Mouse (Mus musculus): ENCODE measurements around the gene Prickle2. TPM values are rescaled to one million over a fixed set of nuclear protein-coding genes. Genes with fewer than 3 reads are reported as not detected.

The Prickle2 gene
- polyA plus RNA-seq, 1 experiment: 0.02 TPM

GRCm38 (mm10) chr6:92469456-92469855, 236.5 kb downstream of the Prickle2 start:
- Histone ChIP-seq H3K79me2 (ENCODE audit: control insufficient read depth, insufficient read depth) (no peaks in the 10 kb centered on the region), H3K4me3 (no peak overlapping the region), H3K36me3 (ENCODE audit: control insufficient read depth, insufficient read depth) (no peaks in the 10 kb centered on the region), H3ac (ENCODE audit: control insufficient read depth, insufficient read length) (no peak overlapping the region), H3K27me3 (ENCODE audit: control insufficient read depth, insufficient read depth, insufficient read length) (no peaks in the 10 kb centered on the region), H3K4me2 (ENCODE audit: low read depth) (no peak overlapping the region)
- TF ChIP-seq TCF3 (IDR thresholded peaks at IDR 0.05; ENCODE audit: insufficient read length, low read depth) (no peak), CEBPB (IDR thresholded peaks at IDR 0.05; ENCODE audit: insufficient read depth, poor library complexity, severe bottlenecking) (no peak), SRF (IDR thresholded peaks at IDR 0.05; ENCODE audit: control insufficient read depth, insufficient read length, low read depth) (no peak), REST (IDR thresholded peaks at IDR 0.05; ENCODE audit: insufficient read depth, insufficient read length) (no peak), POLR2A (IDR thresholded peaks at IDR 0.05; ENCODE audit: insufficient read length, low read depth) (no peak), MYOG (IDR thresholded peaks at IDR 0.05; ENCODE audit: control insufficient read depth in 1 of 3, insufficient read depth in 1 of 3, insufficient read length in 2 of 3, low read depth in 2 of 3) (no peak), USF1 (IDR thresholded peaks at IDR 0.05; ENCODE audit: low read depth) (no peak), MAX (IDR thresholded peaks at IDR 0.05; ENCODE audit: low read depth) (no peak)

GRCm38 (mm10) chr6:92468892-92469291, 237.1 kb downstream of the Prickle2 start:
- no peaks in the 10 kb centered on the region for H3K79me2 ChIP-seq (ENCODE audit: control insufficient read depth, insufficient read depth)
- TF ChIP-seq POLR2A (IDR thresholded peaks at IDR 0.05; ENCODE audit: insufficient read length, low read depth) (no peak), TCF12 (IDR thresholded peaks at IDR 0.05; ENCODE audit: insufficient read depth, poor library complexity, severe bottlenecking) (no peak), POLR2AphosphoS2 (IDR thresholded peaks at IDR 0.05; ENCODE audit: insufficient read length, low read depth) (no peak), SRF (IDR thresholded peaks at IDR 0.05; ENCODE audit: control insufficient read depth, insufficient read length, low read depth) (no peak), REST (IDR thresholded peaks at IDR 0.05; ENCODE audit: insufficient read depth, insufficient read length) (no peak), MAX (IDR thresholded peaks at IDR 0.05; ENCODE audit: low read depth) (no peak), E2F4 (IDR thresholded peaks at IDR 0.05; ENCODE audit: insufficient read depth) (no peak), MYOG (IDR thresholded peaks at IDR 0.05; ENCODE audit: control insufficient read depth in 1 of 3, insufficient read depth in 1 of 3, insufficient read length in 2 of 3, low read depth in 2 of 3) (no peak), CEBPB (IDR thresholded peaks at IDR 0.05; ENCODE audit: insufficient read depth, poor library complexity, severe bottlenecking) (no peak), MYOD1 (IDR thresholded peaks at IDR 0.05; ENCODE audit: control insufficient read depth in 1 of 3, insufficient read length in 2 of 3, low read depth in 2 of 3) (no peak), TCF3 (IDR thresholded peaks at IDR 0.05; ENCODE audit: insufficient read length, low read depth) (no peak), USF1 (IDR thresholded peaks at IDR 0.05; ENCODE audit: low read depth) (no peak)

DNA sequence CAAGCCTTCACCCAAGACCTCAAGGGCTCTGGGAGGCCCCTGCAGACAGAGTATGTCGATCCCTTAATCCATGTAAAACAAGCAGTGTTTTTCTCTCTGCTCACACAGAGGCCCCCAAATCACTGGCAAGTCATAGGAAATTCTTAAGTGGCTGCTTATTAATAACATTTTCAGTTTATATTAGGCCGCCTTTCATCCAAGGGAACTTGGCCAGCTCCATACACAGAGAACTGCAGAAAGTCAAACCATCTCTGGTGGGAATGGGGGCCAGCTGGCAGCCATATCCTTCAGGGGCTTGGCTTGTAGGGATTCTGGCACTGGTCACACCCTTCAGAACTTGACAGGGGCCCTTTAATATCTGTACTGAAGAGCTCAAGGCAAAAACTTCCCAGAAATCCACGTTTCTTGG, 237.6 kb downstream of the Prickle2 start:
- no peak overlapping the region for H3K4me3 ChIP-seq
- no peaks in the 10 kb centered on the region for H3K36me3 ChIP-seq (ENCODE audit: control insufficient read depth, insufficient read depth)
- H3ac ChIP-seq (ENCODE audit: control insufficient read depth, insufficient read length): no peak overlapping the region
- no peak overlapping the region for H3K4me2 ChIP-seq (ENCODE audit: low read depth)
- TF ChIP-seq CEBPB (IDR thresholded peaks at IDR 0.05; ENCODE audit: insufficient read depth, poor library complexity, severe bottlenecking) (no peak), MYOG (IDR thresholded peaks at IDR 0.05; ENCODE audit: control insufficient read depth in 1 of 3, insufficient read depth in 1 of 3, insufficient read length in 2 of 3, low read depth in 2 of 3) (no peak), TCF12 (IDR thresholded peaks at IDR 0.05; ENCODE audit: insufficient read depth, poor library complexity, severe bottlenecking) (no peak), TCF3 (IDR thresholded peaks at IDR 0.05; ENCODE audit: insufficient read length, low read depth) (no peak), POLR2A (IDR thresholded peaks at IDR 0.05; ENCODE audit: insufficient read length, low read depth) (no peak), MYOD1 (IDR thresholded peaks at IDR 0.05; ENCODE audit: control insufficient read depth in 1 of 3, insufficient read length in 2 of 3, low read depth in 2 of 3) (no peak), E2F4 (IDR thresholded peaks at IDR 0.05; ENCODE audit: insufficient read depth) (no peak), SRF (IDR thresholded peaks at IDR 0.05; ENCODE audit: control insufficient read depth, insufficient read length, low read depth) (no peak), POLR2AphosphoS2 (IDR thresholded peaks at IDR 0.05; ENCODE audit: insufficient read length, low read depth) (no peak), USF1 (IDR thresholded peaks at IDR 0.05; ENCODE audit: low read depth) (no peak), MAX (IDR thresholded peaks at IDR 0.05; ENCODE audit: low read depth) (no peak), REST (IDR thresholded peaks at IDR 0.05; ENCODE audit: insufficient read depth, insufficient read length) (no peak)
- H3K27me3 ChIP-seq (ENCODE audit: control insufficient read depth, insufficient read depth, insufficient read length): no peaks in the 10 kb centered on the region
- no peaks in the 10 kb centered on the region for H3K79me2 ChIP-seq (ENCODE audit: control insufficient read depth, insufficient read depth)

More at GRCm38 (mm10) chr6:92468892-92469291, 237.1 kb downstream of the Prickle2 start:
- Histone ChIP-seq H3K27me3 (ENCODE audit: control insufficient read depth, insufficient read depth, insufficient read length) (no peaks in the 10 kb centered on the region), H3K4me3 (no peak overlapping the region), H3K4me2 (ENCODE audit: low read depth) (no peak overlapping the region), H3ac (ENCODE audit: control insufficient read depth, insufficient read length) (no peak overlapping the region), H3K36me3 (ENCODE audit: control insufficient read depth, insufficient read depth) (no peaks in the 10 kb centered on the region)

- TF ChIP-seq MAX (IDR thresholded peaks at IDR 0.05; ENCODE audit: low read depth): no peak
- no peak for TF ChIP-seq MYOG (IDR thresholded peaks at IDR 0.05; ENCODE audit: control insufficient read depth in 1 of 3, insufficient read depth in 1 of 3, insufficient read length in 2 of 3, low read depth in 2 of 3)
- TF ChIP-seq E2F4 (IDR thresholded peaks at IDR 0.05; ENCODE audit: insufficient read depth): no peak
- no peak for TF ChIP-seq CEBPB (IDR thresholded peaks at IDR 0.05; ENCODE audit: insufficient read depth, poor library complexity, severe bottlenecking)
- no peak for TF ChIP-seq REST (IDR thresholded peaks at IDR 0.05; ENCODE audit: insufficient read depth, insufficient read length)
- TF ChIP-seq POLR2A (IDR thresholded peaks at IDR 0.05; ENCODE audit: insufficient read length, low read depth): no peak
- TF ChIP-seq MYOD1 (IDR thresholded peaks at IDR 0.05; ENCODE audit: control insufficient read depth in 1 of 3, insufficient read length in 2 of 3, low read depth in 2 of 3): no peak
- no peak for TF ChIP-seq USF1 (IDR thresholded peaks at IDR 0.05; ENCODE audit: low read depth)
- no peak for TF ChIP-seq TCF12 (IDR thresholded peaks at IDR 0.05; ENCODE audit: insufficient read depth, poor library complexity, severe bottlenecking)
- TF ChIP-seq SRF (IDR thresholded peaks at IDR 0.05; ENCODE audit: control insufficient read depth, insufficient read length, low read depth): no peak
- TF ChIP-seq POLR2AphosphoS2 (IDR thresholded peaks at IDR 0.05; ENCODE audit: insufficient read length, low read depth): no peak
- TF ChIP-seq TCF3 (IDR thresholded peaks at IDR 0.05; ENCODE audit: insufficient read length, low read depth): no peak
- no peak overlapping the region for H3K4me2 ChIP-seq (ENCODE audit: low read depth)
- H3K27me3 ChIP-seq (ENCODE audit: control insufficient read depth, insufficient read depth, insufficient read length): no peaks in the 10 kb centered on the region
- no peak overlapping the region for H3K4me3 ChIP-seq
- no peaks in the 10 kb centered on the region for H3K79me2 ChIP-seq (ENCODE audit: control insufficient read depth, insufficient read depth)
- H3ac ChIP-seq (ENCODE audit: control insufficient read depth, insufficient read length): no peak overlapping the region
- no peaks in the 10 kb centered on the region for H3K36me3 ChIP-seq (ENCODE audit: control insufficient read depth, insufficient read depth)
Observed at GRCm38 (mm10) chr6:92467343-92467742, 238.6 kb downstream of the Prickle2 start.
